Mouse (Mus musculus): ENCODE data around the gene 1700037C18Rik. TPM values are rescaled to one million over a fixed set of nuclear protein-coding genes. Genes with fewer than 3 reads are reported as not detected.
A peak's percentile ranks its signal among the peaks of the same experiment; 100 is the strongest.

Gene 1700037C18Rik
- 4.3 and 8.0 TPM in 2 replicates for polyA plus RNA-seq (2011; ENCODE audit: insufficient read depth, insufficient read length, low replicate concordance, missing spikeins)

DNA sequence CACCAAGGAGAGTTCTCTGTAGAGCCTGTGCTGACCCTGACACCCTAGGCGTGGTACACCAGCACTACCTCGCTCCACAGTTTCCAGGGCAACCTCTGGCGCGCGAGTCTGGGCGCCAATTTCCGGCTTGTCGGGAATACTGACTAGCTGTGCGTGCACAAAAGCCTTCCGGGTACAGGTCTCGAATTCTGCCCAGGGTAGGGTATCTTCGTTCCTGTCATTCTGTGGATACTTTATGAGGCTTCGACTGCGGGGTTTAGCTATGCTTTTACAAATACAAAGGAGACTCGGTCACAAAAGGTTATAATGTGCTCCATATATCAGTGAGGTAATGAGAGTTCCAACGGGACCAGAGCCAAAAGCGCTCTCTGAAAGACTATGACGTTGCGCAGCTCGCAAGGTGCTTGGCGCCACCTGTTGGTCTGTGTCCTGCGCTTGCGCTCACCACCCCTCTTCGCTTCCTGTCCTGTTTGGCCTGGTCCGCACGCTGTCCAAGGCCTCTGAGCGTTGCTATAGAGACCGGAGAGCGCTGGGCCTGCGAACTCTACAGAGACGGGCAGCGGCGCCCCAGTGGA, at the start of gene 1700037C18Rik, which contains the start of gene Cluap1:
TSS of gene 1700037C18Rik (minus strand) at position 153 of the 575 bp plus-strand sequence.
TSS of gene Cluap1 (plus strand) at position 265 of the 575 bp plus-strand sequence.
- Histone ChIP-seq H3K27ac (ENCODE audit: control insufficient read depth, insufficient read depth, low read depth, low read length, poor library complexity) (peak within 1 kb of the TSS; percentile 42), H3K4me3 (replicated peaks; ENCODE audit: control insufficient read depth, low read depth, low read length) (peak within 1 kb of the TSS; percentile 80), H3K4me1 (ENCODE audit: control insufficient read depth, insufficient read depth, low read length) (no peaks in the 10 kb centered on the region)
- peak; percentile 59; the same call in 1 of the 2 replicates for TF ChIP-seq POLR2A (IDR thresholded peaks at IDR 0.05; ENCODE audit: borderline replicate concordance, control insufficient read depth, low read depth, low read length)
- TF ChIP-seq CTCF (IDR thresholded peaks at IDR 0.05; ENCODE audit: control insufficient read depth, insufficient read depth, low read length): peak; percentile 95
- WGBS: under 1% methylated on average over 33 of the region's 33 CpGs

DNA sequence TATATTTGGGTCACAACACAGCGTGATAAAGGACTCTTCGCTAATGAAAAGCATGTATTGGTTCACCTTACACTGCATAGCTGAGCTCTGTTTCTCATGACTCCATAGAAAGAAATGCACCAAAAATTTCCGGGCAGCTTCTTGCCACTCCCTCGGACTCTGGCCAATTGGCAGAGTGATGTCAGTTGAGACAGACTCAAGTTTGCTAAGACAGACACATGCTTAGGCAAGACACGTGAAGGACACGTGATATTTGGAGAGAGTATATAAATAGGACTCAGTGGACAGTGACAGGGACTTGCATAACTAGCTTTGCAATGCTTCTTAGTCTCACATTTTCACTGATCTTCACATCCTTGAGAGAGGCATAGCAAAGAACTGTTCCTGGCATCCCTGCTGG, 47.9 kb upstream of the 1700037C18Rik start:
- Histone ChIP-seq H3K27ac (ENCODE audit: control insufficient read depth, insufficient read depth, low read depth, low read length, poor library complexity) (no peak overlapping the region), H3K4me1 (ENCODE audit: control insufficient read depth, insufficient read depth, low read length) (no peaks in the 10 kb centered on the region), H3K4me3 (replicated peaks; ENCODE audit: control insufficient read depth, low read depth, low read length) (no peak overlapping the region)
- no peak for TF ChIP-seq CTCF (IDR thresholded peaks at IDR 0.05; ENCODE audit: control insufficient read depth, insufficient read depth, low read length)
- no peak for TF ChIP-seq POLR2A (IDR thresholded peaks at IDR 0.05; ENCODE audit: borderline replicate concordance, control insufficient read depth, low read depth, low read length)
- 74% methylated on average over 6 of the region's 6 CpGs for WGBS

DNA sequence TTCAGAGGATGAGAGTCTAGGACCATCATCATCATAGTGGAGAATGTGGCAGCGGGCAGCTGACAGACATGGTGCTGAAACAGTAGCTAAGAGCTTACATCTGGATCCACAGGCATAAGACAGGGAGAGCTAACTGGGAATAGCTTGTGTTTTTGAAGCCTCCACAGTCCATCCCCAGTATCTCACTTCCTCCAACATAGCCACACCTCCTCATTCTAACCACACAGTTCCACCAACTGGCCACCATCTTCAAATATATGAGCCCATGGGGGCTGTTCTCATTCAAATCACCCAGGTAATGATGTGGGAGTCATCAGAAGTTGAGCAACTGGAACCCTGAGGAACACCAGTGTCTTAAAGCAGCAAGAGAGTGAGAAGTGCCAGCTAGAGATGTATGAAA, 42.7 kb upstream of the 1700037C18Rik start:
- Histone ChIP-seq H3K4me3 (replicated peaks; ENCODE audit: control insufficient read depth, low read depth, low read length) (no peak overlapping the region), H3K27ac (ENCODE audit: control insufficient read depth, insufficient read depth, low read depth, low read length, poor library complexity) (no peak overlapping the region), H3K4me1 (ENCODE audit: control insufficient read depth, insufficient read depth, low read length) (no peaks in the 10 kb centered on the region)
- TF ChIP-seq CTCF (IDR thresholded peaks at IDR 0.05; ENCODE audit: control insufficient read depth, insufficient read depth, low read length) (no peak), POLR2A (IDR thresholded peaks at IDR 0.05; ENCODE audit: borderline replicate concordance, control insufficient read depth, low read depth, low read length) (no peak)
- WGBS: 81% methylated on average over 1 of the region's 1 CpGs

DNA sequence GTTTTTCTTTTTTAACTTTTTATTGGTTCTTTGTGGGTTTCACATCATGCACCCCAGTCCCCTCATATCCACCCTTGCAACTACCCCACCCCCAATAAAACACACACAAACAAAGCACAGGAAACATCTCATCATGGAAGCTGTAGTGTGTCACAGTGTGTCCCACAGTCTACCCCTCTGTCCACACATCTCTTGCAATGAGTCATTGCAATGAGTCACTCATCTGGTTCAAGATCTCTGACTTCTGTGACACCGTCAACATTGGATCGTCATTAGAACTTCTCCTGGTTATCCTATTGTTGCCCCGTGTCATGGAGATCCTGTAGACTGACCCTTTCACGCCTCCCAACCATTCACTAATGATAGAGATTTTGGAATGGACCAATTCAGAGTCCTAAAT, 26.2 kb upstream of the 1700037C18Rik start:
- no peak for TF ChIP-seq POLR2A (IDR thresholded peaks at IDR 0.05; ENCODE audit: borderline replicate concordance, control insufficient read depth, low read depth, low read length)
- no peak for TF ChIP-seq CTCF (IDR thresholded peaks at IDR 0.05; ENCODE audit: control insufficient read depth, insufficient read depth, low read length)
- H3K4me1 ChIP-seq (ENCODE audit: control insufficient read depth, insufficient read depth, low read length): 0 out of 2 replicates have a peak, but pooled peaks cover 1% of the 10 kb centered on the region
- H3K4me3 ChIP-seq (replicated peaks; ENCODE audit: control insufficient read depth, low read depth, low read length): no peak overlapping the region
- WGBS: 78% methylated on average over 4 of the region's 4 CpGs
- no peak overlapping the region for H3K27ac ChIP-seq (ENCODE audit: control insufficient read depth, insufficient read depth, low read depth, low read length, poor library complexity)

DNA sequence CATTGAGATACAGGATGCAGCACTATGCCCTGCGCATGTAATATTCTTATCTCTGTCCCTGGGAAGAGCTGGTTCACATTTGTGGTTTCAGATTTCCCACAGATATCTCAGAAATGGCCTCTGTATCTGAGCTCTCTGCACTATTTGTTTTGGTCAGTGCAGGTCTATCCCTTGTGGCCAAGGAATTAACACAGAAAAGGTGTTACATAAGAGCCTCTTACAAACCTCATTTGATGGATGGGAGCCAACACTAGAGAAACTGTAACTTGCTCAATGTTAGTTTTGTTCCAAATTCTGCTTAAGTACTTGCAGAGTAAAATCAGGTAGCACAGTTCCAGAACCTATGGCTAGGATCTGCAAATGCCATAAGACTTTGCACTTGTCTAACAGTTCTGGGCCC, 25.6 kb upstream of the 1700037C18Rik start:
- no peak for TF ChIP-seq POLR2A (IDR thresholded peaks at IDR 0.05; ENCODE audit: borderline replicate concordance, control insufficient read depth, low read depth, low read length)
- TF ChIP-seq CTCF (IDR thresholded peaks at IDR 0.05; ENCODE audit: control insufficient read depth, insufficient read depth, low read length): no peak
- Histone ChIP-seq H3K27ac (ENCODE audit: control insufficient read depth, insufficient read depth, low read depth, low read length, poor library complexity) (no peak overlapping the region), H3K4me1 (ENCODE audit: control insufficient read depth, insufficient read depth, low read length) (peaks cover 2% of the 10 kb centered on the region; the same call in 1 of the 2 replicates), H3K4me3 (replicated peaks; ENCODE audit: control insufficient read depth, low read depth, low read length) (no peak overlapping the region)
- 52% methylated on average over 1 of the region's 1 CpGs for WGBS

DNA sequence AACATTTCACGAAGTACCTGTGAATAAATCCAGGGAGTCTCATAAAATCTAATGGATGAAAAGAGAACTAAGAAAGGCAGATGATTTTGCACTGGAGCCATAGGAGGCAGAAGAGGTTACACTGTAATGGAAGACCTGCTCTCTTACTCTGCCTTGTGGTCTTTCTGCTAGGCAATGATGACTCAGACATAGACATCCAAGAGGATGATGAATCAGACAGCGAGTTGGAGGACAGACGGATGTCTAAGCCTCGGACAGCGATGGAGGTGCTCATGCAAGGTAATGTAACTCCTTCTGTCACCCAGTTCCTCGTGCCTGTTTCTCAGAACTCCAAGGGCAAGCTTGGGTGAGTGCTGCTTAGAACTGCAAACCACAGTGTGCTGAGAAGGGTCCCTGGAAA, 25.0 kb upstream of the 1700037C18Rik start:
- no peak overlapping the region for H3K27ac ChIP-seq (ENCODE audit: control insufficient read depth, insufficient read depth, low read depth, low read length, poor library complexity)
- peaks cover 3% of the 10 kb centered on the region; the same call in 1 of the 2 replicates for H3K4me1 ChIP-seq (ENCODE audit: control insufficient read depth, insufficient read depth, low read length)
- TF ChIP-seq POLR2A (IDR thresholded peaks at IDR 0.05; ENCODE audit: borderline replicate concordance, control insufficient read depth, low read depth, low read length): no peak
- TF ChIP-seq CTCF (IDR thresholded peaks at IDR 0.05; ENCODE audit: control insufficient read depth, insufficient read depth, low read length): no peak
- no peak overlapping the region for H3K4me3 ChIP-seq (replicated peaks; ENCODE audit: control insufficient read depth, low read depth, low read length)
- 72% methylated on average over 6 of the region's 6 CpGs for WGBS

DNA sequence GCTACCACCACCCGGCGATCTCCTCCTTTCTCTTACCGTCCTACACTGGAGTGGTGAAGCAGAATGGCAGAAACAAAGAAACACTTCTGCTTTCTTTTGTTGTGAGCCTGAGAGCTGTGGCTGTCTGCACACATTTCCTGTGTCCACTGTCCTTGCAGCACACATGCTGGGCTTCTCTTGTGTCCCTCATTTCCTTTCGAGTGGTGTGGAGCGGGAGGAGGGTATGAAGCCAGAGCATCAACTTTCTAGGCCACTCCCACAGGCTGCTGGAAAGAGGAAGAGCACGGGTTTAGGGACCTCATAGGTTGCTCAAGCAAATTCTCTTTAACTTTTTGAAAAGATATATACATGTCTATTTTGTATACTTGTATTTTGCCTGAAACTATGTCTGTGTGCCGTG, 20.7 kb upstream of the 1700037C18Rik start:
- 56% methylated on average over 7 of the region's 7 CpGs for WGBS
- TF ChIP-seq POLR2A (IDR thresholded peaks at IDR 0.05; ENCODE audit: borderline replicate concordance, control insufficient read depth, low read depth, low read length) (no peak), CTCF (IDR thresholded peaks at IDR 0.05; ENCODE audit: control insufficient read depth, insufficient read depth, low read length) (no peak)
- Histone ChIP-seq H3K4me1 (ENCODE audit: control insufficient read depth, insufficient read depth, low read length) (peaks cover 3% of the 10 kb centered on the region; the same call in 1 of the 2 replicates), H3K4me3 (replicated peaks; ENCODE audit: control insufficient read depth, low read depth, low read length) (peak overlapping the region; percentile 17), H3K27ac (ENCODE audit: control insufficient read depth, insufficient read depth, low read depth, low read length, poor library complexity) (no peak overlapping the region; the same call in 1 of the 2 replicates)

DNA sequence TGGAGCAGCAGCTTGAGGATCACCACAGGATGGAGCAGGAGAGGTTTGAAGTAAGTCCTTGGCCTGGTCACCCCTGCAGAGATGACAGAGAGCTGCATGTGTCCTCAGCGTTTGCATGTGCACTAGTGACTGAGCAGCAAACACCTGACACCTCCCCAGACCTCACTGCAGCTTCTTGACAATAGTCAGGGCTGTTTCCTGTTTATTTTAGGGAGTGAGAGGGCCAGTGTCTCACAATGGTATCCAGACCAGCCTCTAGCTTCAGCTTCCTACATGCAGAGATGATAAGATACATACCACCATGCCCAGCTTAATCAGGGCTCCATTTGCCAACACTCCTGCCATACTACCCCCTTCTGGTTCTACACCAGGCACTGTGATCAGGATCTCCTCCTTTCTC, 20.1 kb upstream of the 1700037C18Rik start:
- 53% methylated on average over 1 of the region's 1 CpGs for WGBS
- no peak overlapping the region for H3K4me3 ChIP-seq (replicated peaks; ENCODE audit: control insufficient read depth, low read depth, low read length)
- no peak overlapping the region for H3K27ac ChIP-seq (ENCODE audit: control insufficient read depth, insufficient read depth, low read depth, low read length, poor library complexity)
- peaks cover 1% of the 10 kb centered on the region; the same call in 1 of the 2 replicates for H3K4me1 ChIP-seq (ENCODE audit: control insufficient read depth, insufficient read depth, low read length)
- TF ChIP-seq CTCF (IDR thresholded peaks at IDR 0.05; ENCODE audit: control insufficient read depth, insufficient read depth, low read length) (no peak), POLR2A (IDR thresholded peaks at IDR 0.05; ENCODE audit: borderline replicate concordance, control insufficient read depth, low read depth, low read length) (no peak)

All from bone marrow, adult 2 months (tissue).